Mouse (Mus musculus): Measurements from ENCODE around the gene Mfn1.

GRCm38 (mm10) chr3:32505841-32506240 is 23.4 kb upstream of the Mfn1 start:
- TF ChIP-seq CTCF (conservative IDR thresholded peaks at IDR 0.05; ENCODE audit: low read length) (no peak), POU5F1 (IDR thresholded peaks at IDR 0.05; ENCODE audit: borderline replicate concordance, low read length) (no peak)

Data from E14TG2a.4 (cell line).